In genomic region chr6:114863501-114863900, GRCm38 (mm10) we compare ENCODE assay signal across 24 mouse cellular contexts.
DNase-seq lines count a peak whose midpoint lies in the region; ATAC-seq and TF ChIP-seq lines count a peak whose summit lies in the region.
"Had no signal": no experiment of that assay in that cellular context is flagged by ENCODE, and none has a peak within 500 bp of the region (broad histone marks: within the 10 kb centered on the region; RNA-seq: fewer than 3 reads in every experiment).

No protein-coding gene starts in this region.

- 71% methylated on average over 5 of the region's 5 CpGs for WGBS in heart, adult 2 months
- WGBS in heart, embryonic 12.5 days = 93% methylated on average over 5 of the region's 5 CpGs

- peak overlapping the region; percentile 23 for H3K27ac ChIP-seq in heart, adult 2 months
- no peak overlapping the region for H3K27ac ChIP-seq in heart, embryonic 12.5 days (ENCODE audit: poor library complexity, severe bottlenecking)
- H3K27ac ChIP-seq: embryonic facial prominence, embryonic 12.5 days; heart, embryonic 13.5 days; hindbrain, embryonic 13.5 days; limb, embryonic 15.5 days; stomach, embryonic 15.5 days had no signal

- H3K4me3 ChIP-seq in heart, adult 2 months = no peak overlapping the region
- H3K4me3 ChIP-seq in heart, embryonic 12.5 days = no peak overlapping the region
- H3K4me3 ChIP-seq: embryonic facial prominence, embryonic 12.5 days; erythroblast, embryonic 14.5 days; heart, embryonic 13.5 days; hindbrain, embryonic 13.5 days; limb, embryonic 15.5 days; midbrain, embryonic 10.5 days; stomach, embryonic 15.5 days had no signal

- TF ChIP-seq CTCF in heart, adult 2 months (IDR thresholded peaks at IDR 0.05) = no peak

- TF ChIP-seq POLR2A in heart, adult 2 months (IDR thresholded peaks at IDR 0.05; ENCODE audit: insufficient read depth, low read depth, low read length) = no peak

- H3K4me2 ChIP-seq in heart, embryonic 12.5 days = no peak overlapping the region
- H3K4me2 ChIP-seq: embryonic facial prominence, embryonic 12.5 days; heart, embryonic 13.5 days; hindbrain, embryonic 13.5 days; limb, embryonic 15.5 days; stomach, embryonic 15.5 days had no signal

- H3K4me1 ChIP-seq in heart, adult 2 months (ENCODE audit: control insufficient read depth, insufficient read depth, low read length) = peaks cover 36% of the 10 kb centered on the region
- peaks cover 70% of the 10 kb centered on the region for H3K4me1 ChIP-seq in heart, embryonic 12.5 days (replicated peaks)

- DNase-seq in adrenal gland, postnatal 10 days = peak; percentile 71
- no peak for DNase-seq in adrenal gland, postnatal 25 days
- DNase-seq in heart, adult 2 months = no peak
- peak; percentile 55 for DNase-seq in left cerebral cortex, postnatal 4 days
- no peak for DNase-seq in left cerebral cortex, postnatal 36 days (ENCODE audit: low spot score in 2 of 2)
- DNase-seq in adipocyte (ENCODE audit: low spot score) = peak; percentile 73
- DNase-seq: cerebellum, adult 11 months; cerebellum, adult 9-11 months; gastrocnemius, postnatal 14 days; heart, adult 11 months; heart, postnatal 36 days; kidney, adult 11 months; layer of hippocampus, adult 9-11 months; thymus, adult 2 months; thymus, postnatal 4 days had no signal

- H3K27me3 ChIP-seq in heart, adult 2 months (ENCODE audit: control insufficient read depth, insufficient read depth, low read length) = no peaks in the 10 kb centered on the region
- no peaks in the 10 kb centered on the region for H3K27me3 ChIP-seq in heart, embryonic 12.5 days (replicated peaks)
- H3K27me3 ChIP-seq: embryonic facial prominence, embryonic 12.5 days; heart, embryonic 13.5 days; hindbrain, embryonic 13.5 days; limb, embryonic 15.5 days; stomach, embryonic 15.5 days had no signal

- no peaks in the 10 kb centered on the region for H3K9me3 ChIP-seq in heart, embryonic 12.5 days (replicated peaks)
- H3K9me3 ChIP-seq: embryonic facial prominence, embryonic 12.5 days; heart, embryonic 13.5 days; hindbrain, embryonic 13.5 days; limb, embryonic 15.5 days; midbrain, embryonic 10.5 days; stomach, embryonic 15.5 days had no signal

- peaks cover 5% of the 10 kb centered on the region for H3K79me2 ChIP-seq in heart, adult 2 months (replicated peaks; ENCODE audit: control insufficient read depth, insufficient read depth, low read length)

- TF ChIP-seq EP300 in heart, adult 2 months (IDR thresholded peaks at IDR 0.05; ENCODE audit: insufficient read depth, low read depth, low read length) = no peak

- no peak overlapping the region for H3K9ac ChIP-seq in heart, adult 2 months (ENCODE audit: low read depth, low read length)
- H3K9ac ChIP-seq in heart, embryonic 12.5 days = no peak overlapping the region
- H3K9ac ChIP-seq: embryonic facial prominence, embryonic 12.5 days; hindbrain, embryonic 13.5 days; limb, embryonic 15.5 days; stomach, embryonic 15.5 days had no signal

- intact Hi-C loops in heart, adult 2 months (cut with DNase I) = loop anchor here (2.0 kb wide), 1 partner anchor 13 kb away; no protein-coding TSS in a partner anchor
- intact Hi-C loops in left cerebral cortex, postnatal 4 days (cut with DNase I) = no loop called here
- intact Hi-C loops in left cerebral cortex, postnatal 36 days (cut with DNase I) = no loop called here

- H3K36me3 ChIP-seq in heart, adult 2 months (ENCODE audit: control insufficient read depth, insufficient read depth, low read length) = peaks cover 2% of the 10 kb centered on the region
- H3K36me3 ChIP-seq in heart, embryonic 12.5 days = peaks cover 44% of the 10 kb centered on the region

- ATAC-seq in heart, embryonic 12.5 days (ENCODE audit: insufficient number of reproducible peaks, low FRiP score) = no peak
- ATAC-seq: forebrain, embryonic 14.5 days had no signal

Comparison
In these comparisons a context has a peak if more than half of its experiments do, and no peak if none do; other contexts are left out.
1. DNase-seq: peak in adrenal gland, postnatal 10 days (single experiment), left cerebral cortex, postnatal 4 days (single experiment) and adipocyte (single experiment); none in adrenal gland, postnatal 25 days (single experiment), heart, adult 2 months (0 of 2) and left cerebral cortex, postnatal 36 days (0 of 2).